Mouse (Mus musculus) spleen, adult 2 months (tissue): Measurements from ENCODE around the gene Adamtsl5. TPM values are rescaled to one million over a fixed set of nuclear protein-coding genes. Genes with fewer than 3 reads are reported as not detected.

Source experiments
- DNase-seq, 2 experiments: peaks; one replicate each; pipeline versions ENCODE4 v3.0.0 to v3.0.0-alpha.2; 2012 to 2021; ENCODE audit warnings: low spot score in 2 of 2, low read depth in 1 of 2
- H3K27ac ChIP-seq: fragments of 200-500 bp; 2 replicates; pipeline ENCODE4 v1.5.1; 2012; ENCODE audit warnings: low read length, inconsistent platforms; ENCODE audit not compliant: insufficient read depth
- H3K27me3 ChIP-seq: fragments of 200-500 bp; 2 replicates; pipeline ENCODE4 v1.6.1; 2012; ENCODE audit warnings: mild to moderate bottlenecking, moderate library complexity, low read length, inconsistent platforms; ENCODE audit not compliant: control insufficient read depth, insufficient read depth
- H3K36me3 ChIP-seq: fragments of 200-500 bp; 2 replicates; pipeline ENCODE4 v1.6.1; 2012; ENCODE audit warnings: mild to moderate bottlenecking, low read length, inconsistent platforms; ENCODE audit not compliant: control insufficient read depth, insufficient read depth
- H3K4me1 ChIP-seq: fragments of 200-500 bp; 2 replicates; pipeline ENCODE4 v1.6.1; 2011; ENCODE audit warnings: inconsistent platforms; ENCODE audit not compliant: control insufficient read depth, insufficient read depth, insufficient read length
- H3K4me3 ChIP-seq: fragments of 200-500 bp; 2 replicates; pipeline ENCODE4 v1.5.1; 2011; ENCODE audit warnings: mild to moderate bottlenecking, inconsistent platforms; ENCODE audit not compliant: insufficient read depth, insufficient read length; ENCODE audit errors: extremely low read depth
- CTCF ChIP-seq: fragments of 200-500 bp; IDR thresholded peaks from 2 replicates; pipeline ENCODE4 v1.5.1; 2011; ENCODE audit warnings: mild to moderate bottlenecking, inconsistent platforms; ENCODE audit not compliant: insufficient read depth, insufficient read length, insufficient replicate concordance; ENCODE audit errors: extremely low read depth
- POLR2A ChIP-seq: fragments of 200-500 bp; IDR thresholded peaks from 2 replicates; pipeline ENCODE4 v1.6.1; 2011; ENCODE audit warnings: low read depth, low read length, inconsistent platforms
- WGBS: fragments of 180-500 bp; shearing (Covaris S2); methylation state at CpG from one replicate; pipeline ENCODE4 v1.1.7; 2018; 5-methylcytosine and 5-hydroxymethylcytosine counted together
- polyA plus RNA-seq: library from polyadenylated mRNA; depleted of rRNA; stranded (reverse); fragments of >200 nt; gene quantifications from 2 replicates; pipeline ENCODE4 v1.2.3, GENCODE M21; 2012

The Adamtsl5 gene
- polyA plus RNA-seq, 1 experiment: 8.8 TPM

DNA sequence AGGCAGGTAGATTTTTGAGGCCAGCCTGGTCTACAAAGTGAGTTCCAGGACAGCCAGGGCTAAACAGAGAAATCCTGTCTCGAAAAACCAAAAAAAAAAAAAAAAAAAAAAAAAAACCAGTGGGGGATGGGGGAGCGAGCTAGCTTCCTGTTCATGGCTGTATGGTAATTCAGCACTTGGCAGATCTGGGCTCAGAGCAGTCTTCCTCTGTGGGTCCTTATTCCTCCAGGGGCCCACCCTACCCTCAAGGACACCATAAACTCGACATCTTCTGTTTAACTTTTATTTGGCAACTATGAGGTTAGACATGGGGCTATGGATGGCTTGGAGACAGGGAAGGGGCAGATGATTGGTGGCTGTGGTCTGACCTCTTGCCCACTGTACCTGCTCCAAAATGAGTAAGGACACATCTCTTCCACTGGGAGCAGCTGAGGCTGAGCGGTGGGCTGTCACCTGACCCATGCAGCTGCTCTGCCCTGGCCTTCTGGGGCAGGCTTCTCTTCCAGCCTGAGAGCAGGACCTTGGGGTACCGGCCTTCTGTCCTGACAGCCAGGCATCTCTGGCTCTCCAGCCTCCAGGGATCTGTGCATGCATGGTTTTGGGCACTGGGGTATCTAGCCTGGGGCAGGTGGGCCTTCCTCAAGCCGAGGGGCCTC lies 27.1 kb downstream of the Adamtsl5 start:
- Histone ChIP-seq H3K27ac (peak overlapping the region; percentile 34), H3K4me3 (no peak overlapping the region)
- TF ChIP-seq CTCF (no peak), POLR2A (no peak)

GRCm38 (mm10) chr10:80320340-80320760 lies 27.9 kb downstream of the Adamtsl5 start, which contains the start of gene 2310011J03Rik:
TSS of gene 2310011J03Rik (minus strand) at chr10:80320537.
- Histone ChIP-seq H3K4me1 (peaks cover 33% of the 10 kb centered on the region), H3K4me3 (peak within 1 kb of the TSS; percentile 77), H3K36me3 (peaks cover 13% of the 10 kb centered on the region), H3K27ac (peak within 1 kb of the TSS; percentile 73), H3K27me3 (no peaks in the 10 kb centered on the region; the same call in 1 of the 2 replicates)
- TF ChIP-seq POLR2A (peak; percentile 86), CTCF (no peak)
- WGBS: under 1% methylated on average over 34 of the region's 34 CpGs
- peak; percentile 80 to 90 for DNase-seq

More for the DNA sequence above, 27.1 kb downstream of the Adamtsl5 start:
- peaks cover 13% of the 10 kb centered on the region for H3K36me3 ChIP-seq
- no peaks in the 10 kb centered on the region for H3K27me3 ChIP-seq
- no peak for DNase-seq
- 46% methylated on average over 6 of the region's 6 CpGs for WGBS
- peaks cover 33% of the 10 kb centered on the region for H3K4me1 ChIP-seq

GRCm38 (mm10) chr10:80317011-80317410 lies 31.2 kb downstream of the Adamtsl5 start:
- Histone ChIP-seq H3K27ac (no peak overlapping the region), H3K4me3 (no peak overlapping the region), H3K36me3 (peaks cover 13% of the 10 kb centered on the region), H3K4me1 (peaks cover 39% of the 10 kb centered on the region), H3K27me3 (no peaks in the 10 kb centered on the region; the same call in 1 of the 2 replicates)
- DNase-seq: no peak
- WGBS: 52% methylated on average over 10 of the region's 10 CpGs
- TF ChIP-seq CTCF (no peak), POLR2A (no peak)

DNA sequence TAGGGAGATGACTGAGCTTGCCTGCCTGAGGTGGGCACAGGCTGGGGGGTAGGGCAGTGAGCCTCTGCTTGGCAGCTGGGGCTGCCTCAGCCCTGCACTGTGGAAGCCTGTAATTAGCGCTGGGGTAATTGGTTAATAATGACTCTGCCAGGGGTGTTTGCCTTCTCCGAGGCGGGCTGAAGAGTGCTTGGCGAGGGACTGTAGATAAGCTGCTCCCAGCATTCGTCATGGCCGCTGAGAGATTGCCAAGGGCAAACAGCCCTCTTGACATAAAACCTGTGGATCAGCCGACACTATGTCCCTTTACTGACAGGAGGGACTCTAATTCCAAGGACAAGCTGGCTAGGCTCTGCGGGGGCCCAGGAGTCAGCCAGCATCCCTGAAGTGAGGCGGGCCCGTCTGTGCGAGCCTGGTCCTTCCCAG lies 31.8 kb downstream of the Adamtsl5 start:
- TF ChIP-seq CTCF: no peak
- TF ChIP-seq POLR2A: no peak
- H3K27ac ChIP-seq: no peak overlapping the region
- H3K4me1 ChIP-seq: peaks cover 33% of the 10 kb centered on the region
- DNase-seq: no peak
- no peaks in the 10 kb centered on the region; the same call in 1 of the 2 replicates for H3K27me3 ChIP-seq
- peaks cover 13% of the 10 kb centered on the region for H3K36me3 ChIP-seq
- no peak overlapping the region for H3K4me3 ChIP-seq
- 71% methylated on average over 11 of the region's 11 CpGs for WGBS

- no peaks in the 10 kb centered on the region; the same call in 1 of the 2 replicates for H3K27me3 ChIP-seq
- peaks cover 13% of the 10 kb centered on the region for H3K36me3 ChIP-seq
- DNase-seq: no peak
- TF ChIP-seq CTCF (no peak), POLR2A (no peak)
- H3K27ac ChIP-seq: no peak overlapping the region
- WGBS: 63% methylated on average over 27 of the region's 27 CpGs
- H3K4me1 ChIP-seq: peaks cover 25% of the 10 kb centered on the region
- H3K4me3 ChIP-seq: no peak overlapping the region
These were observed 32.9 kb downstream of the Adamtsl5 start for GRCm38 (mm10) chr10:80315315-80315714.

DNA sequence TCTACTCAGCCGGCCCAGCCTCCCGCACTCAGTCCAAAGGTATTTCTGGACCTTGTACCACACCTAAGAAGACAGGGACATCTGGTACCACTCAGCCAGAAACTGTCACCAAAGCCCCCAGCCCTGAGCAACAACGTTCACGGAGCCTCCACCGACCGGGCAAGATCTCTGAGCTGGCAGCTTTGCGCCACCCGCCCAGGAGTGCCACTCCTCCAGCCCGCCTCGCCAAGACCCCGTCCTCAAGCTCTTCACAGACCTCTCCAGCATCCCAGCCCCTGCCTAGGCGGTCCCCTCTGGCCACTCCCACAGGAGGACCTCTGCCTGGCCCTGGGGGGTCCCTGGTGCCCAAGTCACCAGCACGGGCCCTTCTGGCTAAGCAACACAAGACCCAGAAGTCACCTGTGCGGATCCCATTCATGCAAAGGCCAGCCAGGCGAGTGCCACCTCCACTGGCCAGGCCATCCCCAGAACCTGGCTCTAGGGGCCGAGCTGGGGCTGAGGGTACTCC lies 33.7 kb downstream of the Adamtsl5 start:
- WGBS: 79% methylated on average over 16 of the region's 16 CpGs
- no peak for TF ChIP-seq CTCF
- TF ChIP-seq POLR2A: no peak
- Histone ChIP-seq H3K36me3 (peaks cover 13% of the 10 kb centered on the region), H3K4me1 (peaks cover 24% of the 10 kb centered on the region), H3K4me3 (no peak overlapping the region), H3K27me3 (no peaks in the 10 kb centered on the region; the same call in 1 of the 2 replicates), H3K27ac (no peak overlapping the region)
- DNase-seq: no peak
